Mouse (Mus musculus): Measurements from ENCODE around the gene Acer3.
"Not testable (repeated sequence)": the region's sequence is repeated elsewhere in the genome, so short reads cannot be mapped to it uniquely, and the experiment has no call there.

The Acer3 gene

DNA sequence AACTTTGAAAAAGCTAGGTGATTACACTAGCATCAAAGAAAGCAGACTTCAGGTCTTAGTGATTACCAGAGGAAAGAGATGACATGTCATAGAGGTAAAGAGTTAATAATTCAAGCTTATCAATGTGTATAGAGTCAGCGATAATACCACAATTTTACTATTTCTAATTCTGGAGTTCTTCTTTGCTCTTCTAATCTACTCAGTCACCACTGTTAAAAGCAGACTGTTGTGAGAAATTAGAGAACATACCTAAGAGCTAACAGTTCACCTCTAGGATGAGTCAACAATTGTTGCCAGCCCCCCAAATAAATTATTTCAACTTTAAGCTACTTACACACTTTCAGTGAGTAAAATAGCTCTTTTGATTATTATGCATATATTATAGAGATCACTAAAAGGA is 28.1 kb downstream of the Acer3 start:
- DNase-seq (ENCODE audit: extremely low spot score, low read depth, low spot score): no peak

DNA sequence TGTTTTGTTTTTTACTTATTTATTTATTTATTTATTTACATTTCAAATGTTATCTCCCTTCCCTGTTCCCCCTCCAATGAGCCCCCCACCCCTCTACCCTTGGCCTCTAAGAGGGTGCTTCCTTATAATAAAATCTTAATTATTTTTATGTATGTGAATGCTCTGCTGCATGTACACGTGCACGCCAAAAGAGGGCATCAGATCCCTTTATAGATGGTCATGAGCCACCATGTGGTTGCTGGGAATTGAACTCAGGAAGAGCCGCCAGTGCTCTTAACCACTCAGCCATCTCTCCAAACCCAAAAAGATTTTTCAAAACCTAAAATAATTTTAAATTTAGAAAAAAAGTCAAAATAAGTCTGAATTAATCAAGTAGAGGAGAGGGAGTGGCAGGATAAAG is 31.4 kb downstream of the Acer3 start:
- DNase-seq (ENCODE audit: extremely low spot score, low read depth, low spot score): no peak

DNA sequence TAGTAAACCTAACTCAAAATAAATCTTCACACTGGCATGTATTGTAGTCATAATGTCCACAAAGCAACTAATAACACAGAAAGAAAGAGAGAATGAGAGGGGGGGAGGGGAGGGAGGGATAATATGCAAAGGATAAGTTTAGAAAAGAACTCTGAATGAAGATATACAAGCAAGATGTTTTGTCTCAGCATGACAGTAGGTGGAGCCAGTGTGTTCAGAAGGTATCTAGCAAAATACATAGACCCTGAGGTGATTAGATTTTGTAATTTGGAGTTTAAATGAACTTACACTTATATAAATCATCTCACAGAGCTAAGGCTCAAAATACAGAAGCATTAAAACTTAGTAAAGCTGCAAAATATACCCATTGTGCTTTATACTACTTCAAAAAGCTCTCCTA is 44.7 kb downstream of the Acer3 start:
- no peak for DNase-seq (ENCODE audit: extremely low spot score, low read depth, low spot score)

DNA sequence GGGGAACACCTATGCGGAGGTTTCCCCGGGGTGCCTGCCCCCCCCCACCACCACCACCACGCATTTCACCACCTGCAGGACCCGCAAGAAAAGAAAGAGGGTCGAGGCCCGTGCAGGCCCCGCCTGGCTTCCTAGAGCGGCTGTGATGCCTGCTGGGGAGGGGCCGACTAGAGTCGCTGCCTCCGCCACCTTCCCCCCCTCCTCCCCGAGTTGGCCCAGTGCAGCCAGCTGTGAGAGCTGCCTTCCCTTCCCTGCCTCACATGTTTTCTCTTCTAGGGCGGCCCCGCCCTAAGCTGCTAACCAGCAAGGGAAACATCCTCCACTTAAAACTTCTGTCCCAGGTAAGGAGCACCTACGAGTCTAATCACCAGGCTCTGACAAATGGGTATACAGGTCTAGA is 52.8 kb downstream of the Acer3 start:
- not testable (repeated sequence) for DNase-seq (ENCODE audit: extremely low spot score, low read depth, low spot score)

DNA sequence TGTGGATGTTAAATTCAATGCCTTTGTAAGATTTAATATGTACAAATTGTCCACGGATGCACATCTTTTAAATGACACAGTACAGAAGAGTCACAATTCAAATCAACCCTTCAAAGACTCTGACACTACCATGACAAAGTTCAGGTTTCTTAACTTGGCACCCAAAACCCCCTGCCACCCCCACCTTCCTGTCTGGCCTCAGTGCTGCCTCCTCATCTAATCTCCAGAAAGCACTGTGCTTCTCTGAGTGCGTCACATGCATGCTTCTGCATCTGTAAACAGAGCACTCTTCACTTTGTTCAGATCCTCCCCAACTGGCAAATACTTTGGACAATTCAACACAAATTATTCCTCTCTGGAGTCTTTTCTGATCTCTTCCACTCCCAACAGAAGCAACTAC is 68.5 kb downstream of the Acer3 start:
- no peak for DNase-seq (ENCODE audit: extremely low spot score, low read depth, low spot score)

DNA sequence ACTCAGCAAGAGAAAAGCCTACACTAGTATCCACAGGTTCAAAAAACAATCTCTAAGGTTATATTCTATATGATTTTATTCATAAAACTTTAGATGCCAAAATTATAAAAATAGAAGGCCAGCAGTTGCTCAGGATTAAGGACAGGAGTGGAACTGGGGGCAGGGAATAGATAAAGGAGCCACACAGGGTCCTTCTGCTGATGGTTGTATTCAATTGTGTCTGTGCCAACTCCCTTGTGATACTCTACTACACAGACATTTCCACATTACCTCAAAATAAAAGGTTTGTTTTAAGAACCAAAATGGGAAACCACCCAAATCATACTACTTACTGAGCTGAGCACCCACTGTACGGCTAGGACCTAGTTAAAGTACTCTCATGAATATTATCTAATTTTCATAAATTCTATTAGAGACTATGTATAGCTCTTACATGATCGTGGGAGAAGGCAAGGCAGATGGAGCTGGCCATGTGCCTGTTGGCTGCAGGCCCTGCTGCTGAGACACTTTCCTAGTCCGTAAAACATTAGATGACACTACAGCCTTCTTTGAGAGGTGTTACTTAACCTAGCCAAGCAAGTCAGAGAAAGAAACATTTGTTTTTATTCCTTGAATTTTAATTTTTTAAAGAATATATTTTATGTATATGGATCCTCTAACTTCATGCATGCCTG is 84.2 kb downstream of the Acer3 start:
- DNase-seq (ENCODE audit: extremely low spot score, low read depth, low spot score): no peak

DNA sequence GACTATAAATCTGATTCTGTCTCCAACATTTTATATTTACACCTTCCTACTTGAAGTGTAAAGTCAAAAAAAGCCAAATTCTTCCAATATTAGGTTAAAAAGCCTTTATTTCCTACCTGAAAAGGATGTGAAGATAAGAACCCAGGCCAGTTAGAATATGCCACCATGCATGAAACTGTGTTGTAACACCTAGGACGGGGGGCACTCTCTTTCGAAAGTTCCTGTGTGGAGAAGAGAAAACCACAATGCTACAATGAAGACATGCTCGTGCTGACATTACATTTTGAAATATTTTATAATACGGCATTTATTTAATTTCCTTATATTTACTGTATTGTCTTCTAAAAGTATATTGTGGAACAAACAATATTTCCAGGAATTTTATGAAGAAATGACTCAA is 97.2 kb downstream of the Acer3 start:
- DNase-seq (ENCODE audit: extremely low spot score, low read depth, low spot score): no peak

DNA sequence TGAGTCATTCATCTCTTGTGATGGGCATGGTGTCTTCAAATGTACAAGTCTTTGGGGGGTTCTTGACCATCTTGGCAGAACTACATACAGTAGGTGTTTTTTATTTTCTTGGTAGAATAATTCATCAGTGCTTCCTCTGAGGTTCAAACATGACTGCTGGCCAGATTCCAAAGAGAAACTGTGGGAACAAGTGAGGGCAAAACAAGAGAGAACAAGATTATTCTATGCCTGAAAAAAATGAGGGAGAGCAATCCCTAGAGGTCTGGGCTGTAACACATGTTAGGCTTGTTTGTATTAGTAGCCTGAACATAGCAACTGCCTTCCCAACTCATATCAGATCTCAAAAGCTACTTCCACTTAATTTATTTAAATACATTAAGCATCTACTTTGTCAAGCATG is 104.3 kb downstream of the Acer3 start:
- no peak for DNase-seq (ENCODE audit: extremely low spot score, low read depth, low spot score)

DNA sequence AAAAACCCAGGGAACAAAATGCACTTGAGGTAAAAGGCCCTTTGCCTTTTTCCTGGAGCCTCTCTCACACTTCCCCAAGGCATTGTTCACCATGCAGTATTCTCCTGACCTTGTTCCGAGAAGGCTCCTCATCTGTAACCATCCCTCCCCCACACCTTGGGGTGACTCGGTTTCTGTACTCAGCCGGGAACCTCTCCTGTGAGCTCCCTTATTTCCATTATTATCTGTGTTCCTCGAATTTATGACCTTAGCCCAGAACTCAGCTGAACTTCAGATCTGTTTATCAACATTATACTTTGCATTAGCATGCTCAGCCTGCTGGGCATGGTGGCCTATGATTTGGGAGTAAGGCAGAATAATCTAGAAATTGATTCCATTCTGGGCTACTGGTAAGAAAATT is 118.1 kb downstream of the Acer3 start:
- no peak for DNase-seq (ENCODE audit: extremely low spot score, low read depth, low spot score)

DNA sequence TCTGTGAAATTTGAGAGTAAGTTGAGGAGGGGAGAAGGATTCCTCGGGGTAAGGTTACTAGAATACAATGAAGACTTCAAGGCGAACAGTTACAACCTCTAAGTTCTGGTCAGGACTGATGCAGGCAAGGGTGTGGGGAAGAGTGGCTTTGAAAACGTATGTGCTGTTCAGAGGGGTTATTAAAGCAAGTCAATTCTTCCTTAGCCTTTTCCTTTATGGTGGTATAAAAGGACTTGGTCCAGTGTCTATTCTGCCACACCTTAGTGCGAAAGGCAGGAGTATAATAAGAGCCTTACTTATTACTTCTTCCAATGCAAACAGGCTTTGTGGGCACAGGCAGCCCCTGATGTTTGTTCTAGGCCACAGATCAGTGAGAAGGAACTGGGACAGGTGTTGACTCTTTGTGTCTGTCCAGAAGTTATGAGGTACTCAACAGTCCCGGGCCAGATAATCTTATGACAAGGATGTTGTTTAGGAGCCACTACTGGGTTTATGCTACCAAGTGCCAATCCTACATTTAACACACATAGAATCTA is 119.4 kb downstream of the Acer3 start:
- no peak for DNase-seq (ENCODE audit: extremely low spot score, low read depth, low spot score)

DNA sequence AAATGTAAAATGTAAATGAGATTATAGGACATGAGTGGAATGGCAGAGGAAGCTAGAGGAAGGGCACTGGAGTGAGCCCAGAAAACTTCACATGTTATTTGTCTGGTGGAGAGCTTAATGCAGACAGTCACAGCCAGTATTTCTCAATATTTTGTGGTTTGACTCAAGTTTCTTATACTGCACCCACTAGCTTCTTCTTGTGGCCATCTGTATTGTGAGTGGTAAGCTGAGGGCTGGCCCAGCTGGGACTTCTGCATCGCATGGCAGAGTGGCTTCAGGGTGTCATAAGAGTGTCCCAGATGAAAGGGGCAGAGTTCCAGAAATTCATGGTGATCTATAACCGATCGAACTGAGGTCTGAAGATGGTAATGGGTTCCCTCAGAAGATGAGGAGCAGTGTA is 120.6 kb downstream of the Acer3 start:
- no peak for DNase-seq (ENCODE audit: extremely low spot score, low read depth, low spot score)

DNA sequence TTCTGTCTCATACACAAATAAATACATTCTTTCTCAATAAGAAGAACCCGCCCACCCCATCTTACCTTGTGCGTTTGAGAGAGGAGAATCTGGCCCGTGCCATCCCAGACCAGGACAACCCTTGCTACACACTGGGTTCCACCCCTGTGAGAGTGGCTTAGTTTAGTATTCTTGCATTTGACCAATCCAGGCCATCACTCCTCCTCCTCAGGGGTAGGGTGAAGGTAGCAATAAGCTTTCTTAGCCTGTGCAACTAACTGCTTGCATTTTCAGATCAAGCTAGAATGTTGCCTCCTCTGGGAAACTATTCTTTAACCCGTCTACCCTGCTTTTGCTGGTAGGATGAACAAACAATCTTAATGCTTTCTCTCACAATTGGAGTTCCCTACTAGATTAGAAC is 121.6 kb downstream of the Acer3 start, which contains the start of gene B3gnt6:
B3gnt6 (minus strand) TSS at position 101 of the 400 bp plus-strand sequence.
- DNase-seq (ENCODE audit: extremely low spot score, low read depth, low spot score): no peak

DNA sequence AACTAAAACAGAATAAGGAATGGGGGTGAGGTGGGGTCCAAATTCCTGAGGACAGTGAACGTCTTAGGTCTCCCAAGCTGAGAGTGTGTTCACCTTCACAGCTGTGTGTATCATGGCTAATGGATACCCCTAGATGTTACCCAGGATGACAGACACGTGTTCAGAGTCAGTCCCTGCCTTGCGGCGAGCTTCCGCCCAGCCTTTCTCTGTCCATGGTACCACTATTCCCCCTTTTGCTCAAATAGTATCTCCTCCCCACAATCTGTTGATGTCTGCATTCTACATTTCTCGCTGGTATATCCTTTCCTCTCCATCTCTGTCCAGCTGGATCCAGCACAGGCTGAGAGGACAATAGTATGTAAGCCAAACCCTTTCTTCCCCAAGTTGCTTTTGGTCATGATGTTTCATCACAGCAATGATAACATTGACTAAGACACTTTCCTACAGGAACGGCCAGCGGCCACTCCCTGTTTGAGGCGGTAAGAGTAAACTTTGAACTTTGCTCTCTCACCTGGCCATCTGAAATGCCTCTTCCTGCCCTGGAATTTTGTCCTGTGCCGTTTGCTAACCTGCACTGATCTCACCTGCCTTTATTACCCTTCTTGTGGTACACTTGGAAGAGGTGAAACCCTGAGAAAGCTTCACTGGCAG is 125.7 kb downstream of the Acer3 start:
- no peak for DNase-seq (ENCODE audit: extremely low spot score, low read depth, low spot score)

DNA sequence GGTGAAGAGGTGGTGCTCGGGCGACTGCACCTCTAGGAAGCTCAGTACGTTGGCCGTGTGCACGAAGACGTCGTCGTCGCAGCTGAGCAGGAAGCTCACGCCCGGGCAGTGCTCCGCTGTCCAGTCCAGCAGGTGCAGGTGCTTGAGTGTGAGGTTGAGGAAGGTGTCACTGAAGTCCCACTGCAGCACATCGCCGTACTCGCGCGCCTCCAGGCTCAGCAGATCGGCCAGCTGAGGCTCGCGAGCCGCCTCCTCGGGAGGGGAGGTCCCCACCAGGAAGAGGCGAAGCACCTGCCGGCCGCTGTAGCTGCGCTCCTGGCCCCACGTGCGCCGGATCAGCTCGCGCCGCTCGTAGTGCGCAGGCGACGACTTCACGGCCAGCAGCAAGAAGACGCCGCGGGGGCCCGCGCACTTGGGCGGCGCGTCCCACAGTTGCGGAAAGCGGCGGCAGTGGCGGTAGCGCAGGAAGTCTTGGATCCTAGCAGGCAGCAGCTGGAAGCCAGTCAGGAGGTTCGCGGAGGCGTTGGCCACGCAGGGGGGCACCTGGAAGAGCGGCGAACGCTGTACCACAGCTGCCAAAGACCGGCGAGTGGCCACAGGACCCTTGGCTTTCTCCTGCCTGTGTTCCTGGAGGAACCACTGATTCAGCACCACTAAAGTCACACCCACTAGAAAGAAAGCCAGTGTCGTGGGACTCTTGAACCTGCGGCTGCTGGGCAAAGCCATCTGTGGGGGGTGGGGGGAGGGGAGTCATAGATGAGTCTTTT is 126.8 kb downstream of the Acer3 start:
- DNase-seq (ENCODE audit: extremely low spot score, low read depth, low spot score): no peak

DNA sequence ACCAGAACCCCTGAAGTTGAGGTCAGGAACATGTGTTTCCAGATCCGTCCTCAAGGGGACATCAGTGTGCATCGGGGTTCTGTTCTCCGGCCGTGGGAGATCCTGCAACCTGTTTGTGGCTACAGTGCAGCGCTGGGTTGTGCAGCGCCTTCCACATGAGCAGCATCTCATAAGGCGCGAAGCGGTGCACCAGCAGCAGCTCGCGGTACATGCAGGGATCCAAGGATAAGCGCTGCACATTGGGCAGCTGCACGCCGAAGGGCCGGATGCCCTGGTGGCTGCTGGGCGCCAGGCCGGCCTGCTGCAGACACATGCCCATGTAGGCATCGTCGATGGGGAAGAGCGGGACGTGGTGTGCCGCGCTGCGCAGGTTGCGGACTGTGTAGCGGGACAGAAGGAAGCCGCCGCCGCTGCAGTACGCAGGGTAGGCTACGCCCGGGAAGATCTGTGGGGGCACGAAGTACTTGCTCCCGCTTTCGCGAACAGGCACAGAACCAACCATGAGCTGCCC is 127.4 kb downstream of the Acer3 start:
- no peak for DNase-seq (ENCODE audit: extremely low spot score, low read depth, low spot score)

DNA sequence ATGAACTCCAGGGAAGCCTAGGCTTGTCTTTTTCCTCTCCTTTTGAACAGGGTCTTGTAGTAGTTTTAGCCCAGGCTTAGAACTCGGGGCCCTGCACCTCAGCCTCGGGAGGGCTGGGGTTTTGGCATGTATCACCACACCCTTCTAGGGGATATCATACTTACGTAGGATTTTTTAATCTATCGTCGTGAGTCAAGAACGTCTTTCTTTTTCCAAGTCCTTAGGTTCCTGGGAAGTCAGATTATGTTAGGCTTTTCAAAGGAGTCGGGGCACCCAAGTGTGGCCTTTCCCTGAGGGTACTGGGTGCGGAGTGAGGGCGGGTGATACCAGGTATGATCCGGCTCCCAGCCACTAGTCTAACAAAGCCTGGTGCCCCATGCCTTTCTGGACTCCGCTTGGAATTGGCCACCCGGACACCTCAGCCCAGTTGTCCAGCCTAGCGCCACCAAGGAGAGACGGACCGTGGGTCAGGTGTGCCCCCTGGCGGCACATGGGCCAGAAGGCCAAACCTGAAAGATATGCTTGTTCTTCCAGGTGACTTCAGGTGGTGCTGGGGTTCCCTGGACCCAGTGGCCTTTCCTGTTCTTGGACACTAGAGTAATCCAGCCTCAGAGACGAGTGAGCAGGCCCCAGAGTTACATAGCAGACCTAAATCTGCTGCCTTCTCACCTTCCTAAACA is 129.3 kb downstream of the Acer3 start:
- no peak for DNase-seq (ENCODE audit: extremely low spot score, low read depth, low spot score)

DNA sequence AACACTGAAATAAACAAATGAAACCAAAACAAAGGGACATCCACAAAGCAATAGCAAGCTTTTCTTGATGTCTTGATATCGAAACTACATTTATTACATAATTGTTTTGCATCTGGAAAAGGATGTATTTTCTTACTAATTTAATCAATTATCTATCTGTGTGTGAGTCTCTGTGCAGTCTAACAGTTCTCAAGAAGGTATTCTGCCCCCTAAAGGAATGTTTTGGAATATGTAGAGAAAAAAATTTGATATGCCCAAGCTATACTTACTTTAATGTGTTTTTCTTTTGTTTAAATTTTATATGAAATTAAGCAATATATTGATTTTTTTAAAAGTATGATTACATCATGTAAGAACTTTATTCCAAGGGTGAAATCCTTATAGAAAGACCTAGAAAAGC is 130.4 kb downstream of the Acer3 start:
- no peak for DNase-seq (ENCODE audit: extremely low spot score, low read depth, low spot score)

DNA sequence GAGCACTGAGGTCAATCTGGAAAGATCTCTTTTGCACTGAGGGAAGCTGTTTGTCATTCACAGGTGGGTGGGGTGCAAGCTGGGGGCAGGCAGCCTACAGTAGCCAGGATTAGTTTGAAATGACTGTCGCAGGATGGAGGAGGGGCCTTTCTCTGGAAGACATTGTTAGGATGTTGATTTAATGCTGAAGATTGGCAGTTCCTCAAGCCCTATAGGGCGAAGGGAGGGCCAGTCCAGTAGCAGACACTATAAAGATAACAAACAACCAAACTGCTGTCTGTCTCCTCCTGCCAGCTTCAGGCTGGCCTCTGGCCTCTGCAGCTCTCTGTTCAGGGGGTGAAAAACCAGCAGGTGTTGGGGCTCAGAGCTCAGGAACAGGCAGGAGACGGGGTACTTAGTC is 131.3 kb downstream of the Acer3 start:
- DNase-seq (ENCODE audit: extremely low spot score, low read depth, low spot score): no peak

DNA sequence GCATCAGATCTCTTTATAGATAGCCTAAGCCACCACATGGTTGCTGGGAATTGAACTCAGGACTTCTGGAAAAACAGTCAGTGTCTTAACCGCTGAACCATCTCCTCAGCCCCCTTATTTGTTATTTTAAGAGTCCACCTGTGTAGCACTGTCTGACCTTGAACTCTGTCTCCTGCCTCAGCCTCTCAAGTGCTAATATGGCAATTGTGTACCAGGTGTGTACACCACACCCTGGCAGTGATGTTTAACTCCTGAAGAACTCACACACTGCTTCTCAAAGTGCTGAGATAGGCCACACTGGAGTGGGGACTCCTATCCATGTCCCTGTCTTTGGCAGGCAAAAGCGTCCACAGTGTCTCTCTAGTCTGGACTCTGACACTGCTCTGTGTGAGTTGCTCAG is 132.3 kb downstream of the Acer3 start:
- no peak for DNase-seq (ENCODE audit: extremely low spot score, low read depth, low spot score)

DNA sequence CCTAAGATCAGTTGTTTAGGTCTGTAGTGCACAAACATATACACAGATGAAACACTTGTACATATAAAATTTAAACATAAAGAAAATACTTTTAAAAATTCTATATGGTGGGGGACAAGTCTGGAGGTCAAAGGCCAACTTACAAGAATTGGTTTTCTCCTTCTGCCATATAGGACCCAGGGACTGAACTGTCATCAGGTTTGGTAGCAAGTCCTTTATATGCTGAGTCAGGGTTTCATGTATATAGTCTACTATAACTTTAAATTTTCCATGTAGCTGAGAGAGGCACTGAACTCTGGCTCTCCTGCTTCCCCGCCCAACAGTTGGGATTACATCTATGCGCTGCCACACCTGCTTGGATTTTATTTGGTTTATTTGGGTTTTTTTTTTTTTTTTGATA is 132.8 kb downstream of the Acer3 start:
- DNase-seq (ENCODE audit: extremely low spot score, low read depth, low spot score): no peak

DNA sequence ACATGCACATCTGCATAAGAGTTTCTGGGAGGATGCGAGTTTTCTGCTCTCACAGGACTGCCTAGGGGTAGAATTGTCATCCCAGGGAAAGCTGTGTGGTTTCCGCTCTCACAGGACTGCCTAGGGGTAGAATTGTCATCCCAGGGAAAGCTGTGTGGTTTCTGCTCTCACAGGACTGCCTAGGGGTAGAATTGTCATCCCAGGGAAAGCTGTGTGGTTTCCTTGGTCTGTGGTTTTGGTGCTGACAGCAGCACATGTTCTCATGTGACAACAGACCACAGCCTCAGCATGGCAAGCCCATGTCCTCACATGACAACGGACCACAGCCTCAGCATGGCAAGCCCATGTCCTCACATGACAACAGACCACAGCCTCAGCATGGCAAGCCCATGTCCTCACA is 133.7 kb downstream of the Acer3 start:
- DNase-seq (ENCODE audit: extremely low spot score, low read depth, low spot score): not testable (repeated sequence)
